Mouse (Mus musculus) heart, embryonic 10.5 days (tissue): ENCODE measurements around the gene Pdxk. TPM values are rescaled to one million over a fixed set of nuclear protein-coding genes. Genes with fewer than 3 reads are reported as not detected.

Experiments
- DNase-seq: peaks from one replicate; pipeline ENCODE4 v3.0.0-alpha.2; 2017; ENCODE audit warnings: low spot score
- H3K27ac ChIP-seq: fragments of 300-500 bp; sonication (generic); 2 replicates; pipeline ENCODE4 v1.5.1; 2016; ENCODE audit warnings: mild to moderate bottlenecking
- H3K27me3 ChIP-seq: fragments of 300-500 bp; sonication (generic); 2 replicates; pipeline ENCODE4 v1.6.1; 2016; ENCODE audit warnings: mild to moderate bottlenecking; ENCODE audit not compliant: poor library complexity, insufficient read depth, severe bottlenecking
- H3K36me3 ChIP-seq: fragments of 300-500 bp; sonication (generic); 2 replicates; pipeline ENCODE4 v1.6.1; 2016; ENCODE audit warnings: mild to moderate bottlenecking, moderate library complexity
- H3K4me1 ChIP-seq: fragments of 300-500 bp; sonication (generic); 2 replicates; pipeline ENCODE4 v1.6.1; 2016; ENCODE audit warnings: mild to moderate bottlenecking
- H3K4me3 ChIP-seq: fragments of 300-500 bp; sonication (generic); 2 replicates; pipeline ENCODE4 v1.5.1; 2016; ENCODE audit warnings: mild to moderate bottlenecking, moderate library complexity
- H3K9me3 ChIP-seq: fragments of 300-500 bp; sonication (generic); 2 replicates; pipeline ENCODE4 v1.6.1; 2016; ENCODE audit warnings: mild to moderate bottlenecking, moderate library complexity
- WGBS: fragments of 180-500 bp; shearing (Covaris S2); methylation state at CpG from one replicate; pipeline ENCODE4 v1.1.7; 2016; 5-methylcytosine and 5-hydroxymethylcytosine counted together
- polyA plus RNA-seq: library from polyadenylated mRNA; unstranded; fragments of >200 nt; fragmentation: Nextera tagmentation; extraction: Ambion mirVana; gene quantifications from 2 replicates; pipeline ENCODE4 v1.2.1, GENCODE M21; 2016

Pdxk gene
- polyA plus RNA-seq, 1 experiment from 2014 or later: 7.0 TPM

DNA sequence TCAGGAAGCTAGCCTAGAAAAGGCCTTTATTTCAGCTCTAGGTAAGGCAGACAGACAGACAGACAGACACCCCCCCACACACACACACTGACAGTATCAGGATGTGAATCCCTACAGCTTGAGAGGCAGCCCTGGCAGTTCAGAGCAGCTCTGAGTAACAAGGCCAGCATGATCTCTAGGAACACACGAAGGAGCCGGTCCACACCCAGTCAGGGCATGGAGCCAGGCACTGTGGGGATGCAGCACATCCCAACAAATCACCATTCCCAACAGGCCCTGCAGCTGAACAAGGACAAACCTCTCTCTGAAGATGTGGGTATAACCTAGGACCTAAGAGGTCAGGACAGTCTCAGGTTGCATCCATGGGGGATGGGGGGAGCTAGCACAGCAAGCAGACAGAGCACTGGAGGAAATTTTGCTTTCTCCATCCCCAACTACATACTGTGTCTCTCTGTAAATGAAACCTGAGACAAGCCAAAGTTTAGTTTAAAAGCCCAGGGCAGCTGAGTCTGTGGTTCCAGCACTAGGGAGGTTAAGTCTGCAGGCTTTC, 3.1 kb upstream of the Pdxk start:
- 50% methylated on average over 2 of the region's 2 CpGs for WGBS
- H3K27me3 ChIP-seq: peaks cover 10% of the 10 kb centered on the region; the same call in 1 of the 2 replicates

DNA sequence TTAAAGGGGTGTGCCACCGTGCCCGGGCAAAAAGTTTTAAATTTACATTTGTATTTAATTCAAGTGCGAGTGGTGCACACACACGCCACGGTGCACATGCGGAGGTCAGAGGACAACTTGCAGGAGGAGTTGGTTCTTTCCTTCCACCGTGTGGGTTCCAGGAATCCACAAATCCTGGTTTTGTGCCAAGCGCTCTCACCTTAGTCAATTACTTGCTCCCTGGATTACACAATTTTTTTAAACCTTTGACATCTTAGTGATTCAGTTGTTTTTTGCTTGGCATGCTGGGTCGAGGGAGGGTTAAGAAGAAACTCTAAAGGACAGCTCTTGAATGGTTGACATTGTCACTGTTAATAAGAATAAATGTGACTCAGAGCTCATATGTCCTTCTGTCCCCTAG, 1.9 kb upstream of the Pdxk start:
- Histone ChIP-seq H3K27ac (no peak overlapping the region), H3K36me3 (no peaks in the 10 kb centered on the region), H3K9me3 (no peaks in the 10 kb centered on the region), H3K4me3 (no peak overlapping the region), H3K4me1 (peaks cover 25% of the 10 kb centered on the region), H3K27me3 (peaks cover 18% of the 10 kb centered on the region)
- DNase-seq: no peak
- 85% methylated on average over 9 of the region's 9 CpGs for WGBS

More for the DNA sequence above, 3.1 kb upstream of the Pdxk start:
- H3K27ac ChIP-seq: no peak overlapping the region
- H3K4me1 ChIP-seq: peaks cover 25% of the 10 kb centered on the region
- no peaks in the 10 kb centered on the region for H3K36me3 ChIP-seq
- no peak overlapping the region for H3K4me3 ChIP-seq
- DNase-seq: no peak
- no peaks in the 10 kb centered on the region for H3K9me3 ChIP-seq

DNA sequence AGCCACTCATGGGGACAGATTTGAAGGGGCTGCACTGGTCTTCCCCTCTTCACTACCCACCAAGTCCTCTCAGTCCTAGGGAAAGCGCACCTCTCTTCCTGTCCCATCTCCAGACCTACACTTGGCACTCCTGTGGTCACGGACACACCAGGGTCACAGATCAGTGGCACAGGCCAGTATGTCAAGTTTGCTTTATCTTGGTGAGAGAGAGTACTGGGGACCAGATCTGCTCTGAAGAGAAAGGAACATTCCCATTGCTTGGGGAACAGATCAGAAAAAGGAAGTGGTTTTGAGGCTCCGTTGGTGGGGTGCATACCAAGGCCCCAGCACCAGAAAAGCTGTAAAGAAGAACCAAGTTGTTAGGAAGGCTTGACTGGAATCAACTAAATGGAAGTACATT, 697 bp upstream of the Pdxk start:
- Histone ChIP-seq H3K4me3 (no peak overlapping the region), H3K9me3 (no peaks in the 10 kb centered on the region), H3K27ac (0 out of 2 replicates have a peak overlapping the region, but pooled peaks have one; percentile 87), H3K4me1 (peaks cover 22% of the 10 kb centered on the region), H3K27me3 (peaks cover 18% of the 10 kb centered on the region), H3K36me3 (no peaks in the 10 kb centered on the region)
- WGBS: 67% methylated on average over 3 of the region's 3 CpGs
- DNase-seq: no peak

DNA sequence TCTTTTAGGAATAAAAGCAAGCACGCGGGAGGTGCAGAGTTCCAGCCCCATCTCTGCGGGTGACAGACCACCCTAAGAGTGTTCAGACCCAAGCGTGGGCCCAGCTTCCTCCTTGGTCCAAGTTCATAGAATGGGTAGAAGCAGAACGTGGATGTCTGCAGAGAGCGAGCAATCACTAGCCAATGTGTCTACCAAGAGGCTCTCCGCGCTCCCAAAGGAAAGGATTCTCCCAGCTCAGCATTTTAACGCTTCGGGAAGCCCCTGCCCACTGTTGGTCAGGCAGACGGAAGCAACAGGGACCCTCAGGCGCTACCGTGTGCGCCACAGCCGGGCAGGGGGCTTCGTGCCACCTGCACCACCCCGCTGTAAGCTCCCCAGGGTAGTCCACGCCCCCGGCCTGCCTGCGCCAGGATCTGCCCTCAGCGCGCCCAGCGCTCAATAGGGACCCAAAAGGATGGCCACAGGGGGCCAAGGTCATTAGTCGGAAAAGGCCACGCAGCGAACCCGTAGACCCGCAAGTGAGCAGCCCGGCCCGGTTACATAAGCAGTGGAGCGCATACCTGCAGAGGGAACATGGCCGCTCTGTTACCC, 479 bp downstream of the Pdxk start:
- no peak for DNase-seq
- 3% methylated on average over 32 of the region's 32 CpGs for WGBS

DNA sequence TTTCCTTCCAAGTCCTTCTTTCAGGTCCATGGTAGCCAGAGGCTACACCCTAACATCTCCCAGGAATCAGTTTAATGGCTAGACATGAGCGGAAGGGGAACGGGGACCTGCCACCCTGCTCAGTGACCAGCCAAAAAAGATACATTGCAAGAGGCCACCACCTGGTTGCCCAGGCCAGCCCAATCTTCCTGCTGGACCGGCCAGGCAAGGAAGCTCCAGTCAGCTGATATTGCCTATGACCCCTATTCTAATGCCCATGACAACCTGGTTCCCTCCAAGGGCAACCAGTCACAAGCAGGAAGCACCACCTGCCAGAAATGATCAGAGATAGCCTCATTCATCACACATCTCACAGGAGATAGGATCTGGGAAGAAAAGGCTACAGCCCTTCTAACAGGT, 1.0 kb downstream of the Pdxk start:
- 85% methylated on average over 3 of the region's 3 CpGs for WGBS
- peak overlapping the region; percentile 75 for H3K4me3 ChIP-seq
- 0 out of 2 replicates have a peak overlapping the region, but pooled peaks have one; percentile 87 for H3K27ac ChIP-seq
- no peak for DNase-seq
- H3K9me3 ChIP-seq: no peaks in the 10 kb centered on the region
- H3K36me3 ChIP-seq: no peaks in the 10 kb centered on the region
- H3K4me1 ChIP-seq: peaks cover 28% of the 10 kb centered on the region
- peaks cover 18% of the 10 kb centered on the region for H3K27me3 ChIP-seq

More for the DNA sequence above, 479 bp downstream of the Pdxk start:
- peak overlapping the region; percentile 87 for H3K27ac ChIP-seq
- H3K4me3 ChIP-seq: peak overlapping the region; percentile 75
- H3K36me3 ChIP-seq: no peaks in the 10 kb centered on the region
- H3K9me3 ChIP-seq: no peaks in the 10 kb centered on the region
- H3K27me3 ChIP-seq: peaks cover 18% of the 10 kb centered on the region
- H3K4me1 ChIP-seq: peaks cover 25% of the 10 kb centered on the region

DNA sequence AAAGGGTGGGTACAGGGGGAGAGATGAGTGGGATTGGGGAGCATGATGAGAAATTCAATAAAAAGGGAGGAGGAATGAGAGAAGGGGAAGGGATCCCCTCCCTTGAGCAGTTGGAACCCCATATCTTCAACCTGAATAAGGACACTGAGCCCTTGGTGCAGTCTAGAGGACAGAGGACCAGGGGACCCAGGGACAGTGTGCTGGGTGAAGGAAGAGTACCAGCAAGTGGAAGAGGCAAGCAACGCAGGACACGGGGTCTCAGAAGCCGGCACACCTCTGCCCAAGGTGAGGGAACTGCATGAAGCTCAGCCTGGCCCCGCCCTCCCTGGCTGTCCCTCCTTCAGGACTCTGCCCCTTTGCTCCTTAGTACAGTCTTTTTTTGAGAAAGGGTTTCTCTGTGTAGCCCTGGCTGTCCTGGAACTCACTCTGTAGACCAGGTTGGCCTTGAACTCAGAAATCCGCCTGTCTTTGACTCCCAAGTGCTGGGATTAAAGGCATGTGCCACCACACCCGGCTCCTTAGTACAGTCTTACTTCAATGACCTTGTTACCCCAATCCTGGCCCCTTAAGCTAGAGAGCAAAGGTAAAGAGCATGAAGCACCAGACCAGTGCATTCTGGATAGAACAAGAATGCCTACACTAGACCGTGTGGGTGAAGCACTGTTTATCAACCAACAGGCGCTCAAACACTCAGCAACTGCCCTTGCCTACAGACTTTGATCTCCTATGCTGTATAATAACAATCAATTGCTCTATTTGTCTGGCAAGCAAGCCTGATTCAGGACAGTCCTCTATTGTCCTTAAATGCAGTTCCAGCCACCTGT, 1.6 kb downstream of the Pdxk start:
- Histone ChIP-seq H3K27ac (no peak overlapping the region), H3K4me3 (no peak overlapping the region)
- WGBS: 77% methylated on average over 8 of the region's 8 CpGs

DNA sequence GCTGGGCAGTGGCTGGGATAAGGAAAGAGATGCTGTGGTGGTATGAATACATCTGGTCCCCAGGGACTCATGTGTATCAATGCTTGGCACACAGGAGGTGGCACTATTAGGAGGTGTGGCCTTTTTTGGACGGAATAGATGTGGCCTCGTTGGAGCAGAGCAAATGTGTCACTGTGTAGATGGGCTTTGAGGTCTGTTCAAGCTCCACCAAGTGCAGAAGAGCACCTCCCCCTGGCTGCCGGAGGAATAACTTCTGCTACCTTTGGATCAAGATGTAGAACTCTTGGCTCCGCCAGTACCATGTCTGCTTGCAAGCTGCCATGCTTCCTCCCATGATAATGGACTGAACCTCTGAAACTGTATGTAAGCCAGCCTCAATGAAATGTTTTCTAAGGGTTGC, 3.0 kb downstream of the Pdxk start:
- no peaks in the 10 kb centered on the region for H3K9me3 ChIP-seq
- H3K4me1 ChIP-seq: peaks cover 43% of the 10 kb centered on the region
- whole genome bisulfite sequencing: 74% methylated on average over 4 of the region's 4 CpGs
- no peak overlapping the region for H3K4me3 ChIP-seq
- no peak for DNase-seq
- H3K27ac ChIP-seq: no peak overlapping the region
- peaks cover 18% of the 10 kb centered on the region for H3K27me3 ChIP-seq
- H3K36me3 ChIP-seq: no peaks in the 10 kb centered on the region

More for the DNA sequence above, 1.6 kb downstream of the Pdxk start:
- DNase-seq: no peak
- H3K27me3 ChIP-seq: peaks cover 18% of the 10 kb centered on the region
- H3K36me3 ChIP-seq: no peaks in the 10 kb centered on the region
- no peaks in the 10 kb centered on the region for H3K9me3 ChIP-seq
- H3K4me1 ChIP-seq: peaks cover 33% of the 10 kb centered on the region

DNA sequence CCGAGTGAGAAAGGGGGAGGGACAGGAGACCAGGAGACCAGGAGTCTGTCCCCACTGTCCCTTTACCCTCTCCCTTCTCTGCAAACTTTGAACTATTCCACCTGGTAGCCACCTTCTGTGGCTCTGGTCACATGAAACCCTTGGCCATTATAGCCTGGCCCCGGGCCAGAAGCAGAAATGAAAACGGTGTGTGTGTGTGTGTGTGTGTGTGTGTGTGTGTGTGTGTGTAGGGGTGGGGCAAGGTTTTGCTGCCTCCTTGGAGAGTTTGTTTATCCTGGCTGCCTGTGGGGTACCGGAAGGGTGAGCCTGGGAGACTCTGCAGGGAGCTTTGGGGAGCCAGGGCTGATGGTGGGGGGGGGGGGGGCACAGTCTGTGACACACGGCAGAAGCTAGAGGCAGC, 4.3 kb downstream of the Pdxk start:
- WGBS: 34% methylated on average over 5 of the region's 5 CpGs
- Histone ChIP-seq H3K4me3 (no peak overlapping the region), H3K36me3 (no peaks in the 10 kb centered on the region), H3K4me1 (peaks cover 43% of the 10 kb centered on the region), H3K27ac (no peak overlapping the region), H3K27me3 (peaks cover 18% of the 10 kb centered on the region), H3K9me3 (no peaks in the 10 kb centered on the region)
- DNase-seq: no peak

DNA sequence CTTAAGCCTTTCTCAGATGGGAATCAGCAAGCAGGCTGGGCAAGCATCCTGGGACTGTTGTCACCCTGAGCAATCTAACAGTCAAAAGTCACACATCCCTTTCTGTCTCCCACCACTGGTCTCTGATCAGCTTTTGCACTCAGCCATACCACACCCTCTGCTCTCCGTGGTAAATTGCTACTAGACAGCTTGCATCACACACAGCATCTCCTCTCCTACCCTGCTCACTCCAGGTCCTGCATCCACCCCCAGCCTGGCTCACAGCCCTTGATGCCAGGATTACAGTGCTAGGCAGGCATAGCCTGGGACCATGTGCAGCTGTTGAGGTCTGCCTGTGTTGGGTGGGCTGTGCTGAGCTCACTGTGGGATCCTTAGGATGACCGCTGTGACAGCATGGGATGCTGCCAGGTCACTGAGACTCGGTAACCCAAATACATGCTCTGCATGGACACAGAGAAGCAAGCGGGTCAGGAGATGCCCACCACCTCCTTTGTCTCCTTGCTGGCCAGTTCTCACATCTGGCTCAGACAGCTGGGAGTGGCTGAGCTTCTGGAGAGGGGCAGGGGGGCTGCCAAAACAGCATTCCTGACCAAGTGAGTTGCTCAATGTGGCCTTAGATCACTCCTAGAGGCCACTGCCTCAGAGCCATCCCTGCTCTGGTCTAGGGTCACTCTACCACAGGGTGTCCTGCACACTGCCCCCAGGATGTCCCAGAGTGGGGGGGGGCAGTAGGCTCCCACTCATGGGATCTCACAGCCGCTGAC, 6.2 kb downstream of the Pdxk start:
- no peaks in the 10 kb centered on the region for H3K9me3 ChIP-seq
- H3K27me3 ChIP-seq: peaks cover 14% of the 10 kb centered on the region
- no peak for DNase-seq
- peak overlapping the region; percentile 7; the same call in 1 of the 2 replicates for H3K27ac ChIP-seq
- 64% methylated on average over 5 of the region's 5 CpGs for WGBS
- no peaks in the 10 kb centered on the region for H3K36me3 ChIP-seq
- peaks cover 30% of the 10 kb centered on the region for H3K4me1 ChIP-seq
- H3K4me3 ChIP-seq: no peak overlapping the region

DNA sequence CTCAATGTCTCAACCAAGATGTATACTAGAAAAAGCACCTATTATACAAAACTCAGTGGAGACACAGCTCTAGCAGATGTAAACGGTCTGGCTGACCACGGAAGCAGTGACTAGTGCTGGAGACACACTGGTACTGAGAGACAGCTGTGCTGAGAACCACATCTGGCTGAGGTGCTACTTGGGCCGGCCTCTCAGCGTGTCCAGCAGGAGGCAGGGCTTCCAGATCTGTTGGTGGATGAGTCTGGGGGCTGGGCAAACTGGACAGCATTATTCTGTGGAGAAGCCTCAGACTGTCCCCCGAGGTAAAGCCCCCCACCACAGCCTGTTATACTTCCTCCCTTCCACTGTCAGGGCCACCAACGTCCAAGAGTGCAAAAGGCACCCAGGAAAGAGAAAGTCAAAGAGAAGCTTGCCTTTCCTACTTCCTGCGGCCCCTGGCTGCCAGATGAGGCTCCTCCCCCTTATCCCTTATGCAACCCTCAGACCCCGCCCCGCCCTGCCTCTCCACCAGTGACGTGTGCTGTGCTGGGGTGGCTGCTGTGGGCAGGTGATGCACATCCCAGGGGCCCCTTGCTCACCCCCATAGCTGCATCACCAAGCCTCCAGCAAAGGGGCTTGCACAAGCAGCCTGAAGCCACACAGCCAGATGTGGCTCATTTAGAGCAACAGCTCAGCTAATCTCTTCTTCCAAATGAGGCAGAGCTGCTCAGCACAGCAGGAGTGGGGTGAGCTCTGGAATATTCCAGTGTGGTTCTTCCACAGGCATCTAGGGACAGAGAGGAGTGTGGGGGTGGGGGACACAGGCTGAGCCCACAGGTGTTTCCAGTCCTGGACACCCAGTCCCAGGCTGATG, 7.1 kb downstream of the Pdxk start:
- no peaks in the 10 kb centered on the region for H3K36me3 ChIP-seq
- H3K27me3 ChIP-seq: peaks cover 6% of the 10 kb centered on the region; the same call in 1 of the 2 replicates
- no peak overlapping the region for H3K4me3 ChIP-seq
- H3K9me3 ChIP-seq: no peaks in the 10 kb centered on the region
- H3K4me1 ChIP-seq: peaks cover 30% of the 10 kb centered on the region
- no peak for DNase-seq
- peak overlapping the region; percentile 7; the same call in 1 of the 2 replicates for H3K27ac ChIP-seq
- WGBS: 33% methylated on average over 10 of the region's 10 CpGs

DNA sequence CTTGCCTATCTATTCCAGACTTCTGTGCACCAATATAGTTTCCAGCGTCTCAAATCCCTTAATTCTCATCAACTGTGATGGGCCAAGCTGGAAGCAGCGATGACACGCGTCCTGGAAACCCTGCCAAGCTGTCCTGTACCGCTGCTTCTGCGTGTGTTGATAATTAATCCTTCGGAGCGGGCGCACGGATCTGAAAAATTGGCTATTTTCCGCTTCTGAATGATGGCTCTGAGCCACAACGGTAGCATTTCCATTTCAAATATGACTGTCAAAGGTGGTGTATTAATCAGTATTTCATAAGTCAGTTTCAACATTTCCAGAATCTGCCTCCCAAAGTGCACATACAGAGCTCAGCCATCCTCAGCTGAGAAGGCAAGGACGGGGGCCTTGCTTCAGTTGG, 8.1 kb downstream of the Pdxk start:
- DNase-seq: no peak
- WGBS: 91% methylated on average over 13 of the region's 13 CpGs

DNA sequence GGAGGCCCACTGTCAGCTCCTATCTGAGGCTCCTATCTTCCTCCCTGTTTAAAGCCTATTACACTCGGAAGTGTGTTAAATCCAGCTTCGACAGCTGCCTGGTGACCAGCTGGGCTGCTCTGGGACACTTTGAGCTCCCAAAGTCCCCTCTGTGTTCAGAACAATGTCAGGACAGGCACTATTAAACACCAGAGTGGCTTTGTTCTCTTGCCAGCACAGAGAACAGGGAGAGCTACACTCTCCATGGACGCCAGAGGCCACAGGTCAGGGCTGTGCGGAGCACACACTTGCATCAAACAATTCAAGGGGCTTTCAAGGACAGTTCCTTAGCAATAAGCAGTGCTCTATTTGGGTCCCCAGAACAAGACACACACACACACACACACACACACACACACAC, 12.1 kb downstream of the Pdxk start:
- no peak for DNase-seq
- Histone ChIP-seq H3K27ac (no peak overlapping the region), H3K4me3 (no peak overlapping the region), H3K4me1 (peaks cover 14% of the 10 kb centered on the region), H3K27me3 (no peaks in the 10 kb centered on the region), H3K9me3 (no peaks in the 10 kb centered on the region), H3K36me3 (peaks cover 22% of the 10 kb centered on the region; the same call in 1 of the 2 replicates)
- 56% methylated on average over 4 of the region's 4 CpGs for WGBS

More for the DNA sequence above, 8.1 kb downstream of the Pdxk start:
- Histone ChIP-seq H3K36me3 (no peaks in the 10 kb centered on the region), H3K4me1 (peaks cover 33% of the 10 kb centered on the region), H3K9me3 (no peaks in the 10 kb centered on the region), H3K27me3 (no peaks in the 10 kb centered on the region), H3K27ac (no peak overlapping the region), H3K4me3 (no peak overlapping the region)
